Mouse (Mus musculus) neural tube, embryonic 13.5 days (tissue): ENCODE results near the gene Prkar2b. TPM values are rescaled to one million over a fixed set of nuclear protein-coding genes. Genes with fewer than 3 reads are reported as not detected.
A peak's percentile ranks its signal among the peaks of the same experiment; 100 is the strongest.

ENCODE experiments used
- ATAC-seq: fragments of 200-750 bp; cut with Nextera tagmentation; 2 replicates; pipeline ENCODE4 v1.8.0; 2017; ENCODE audit warnings: low read depth, mild to moderate bottlenecking, moderate TSS enrichment, moderate library complexity
- H3K27ac ChIP-seq: fragments of 300-500 bp; sonication (generic); replicated peaks from 2 replicates; pipeline ENCODE4 v1.5.1; 2015; ENCODE audit warnings: moderate library complexity, mild to moderate bottlenecking, inconsistent platforms
- H3K27me3 ChIP-seq: fragments of 300-500 bp; sonication (generic); 2 replicates; pipeline ENCODE4 v1.6.1; 2015; ENCODE audit warnings: mild to moderate bottlenecking, inconsistent platforms
- H3K36me3 ChIP-seq: fragments of 300-500 bp; sonication (generic); 2 replicates; pipeline ENCODE4 v1.6.1; 2015; ENCODE audit warnings: mild to moderate bottlenecking, inconsistent platforms
- H3K4me1 ChIP-seq: fragments of 300-500 bp; sonication (generic); replicated peaks from 2 replicates; pipeline ENCODE4 v1.6.1; 2015; ENCODE audit warnings: inconsistent platforms
- H3K4me2 ChIP-seq: fragments of 300-500 bp; sonication (generic); 2 replicates; pipeline ENCODE4 v1.6.1; 2015; ENCODE audit warnings: inconsistent platforms, mild to moderate bottlenecking, moderate library complexity
- H3K4me3 ChIP-seq: fragments of 300-500 bp; sonication (generic); 2 replicates; pipeline ENCODE4 v1.5.1; 2015; ENCODE audit warnings: mild to moderate bottlenecking, inconsistent platforms
- H3K9ac ChIP-seq: fragments of 300-500 bp; sonication (generic); 2 replicates; pipeline ENCODE4 v1.6.1; 2015; ENCODE audit warnings: moderate library complexity, mild to moderate bottlenecking, inconsistent platforms
- H3K9me3 ChIP-seq: fragments of 300-500 bp; sonication (generic); 2 replicates; pipeline ENCODE4 v1.6.1; 2016; ENCODE audit warnings: inconsistent platforms
- WGBS: fragments of 180-500 bp; shearing (Covaris S2); methylation state at CpG from one replicate; pipeline ENCODE4 v1.1.7; 2015; 5-methylcytosine and 5-hydroxymethylcytosine counted together
- polyA plus RNA-seq: library from polyadenylated mRNA; unstranded; fragments of >200 nt; fragmentation: Nextera tagmentation; extraction: Ambion mirVana; gene quantifications from 2 replicates; pipeline ENCODE4 v1.2.1, GENCODE M21; 2015

The Prkar2b gene
- polyA plus RNA-seq, 1 experiment from 2014 or later = 95.9 TPM

DNA sequence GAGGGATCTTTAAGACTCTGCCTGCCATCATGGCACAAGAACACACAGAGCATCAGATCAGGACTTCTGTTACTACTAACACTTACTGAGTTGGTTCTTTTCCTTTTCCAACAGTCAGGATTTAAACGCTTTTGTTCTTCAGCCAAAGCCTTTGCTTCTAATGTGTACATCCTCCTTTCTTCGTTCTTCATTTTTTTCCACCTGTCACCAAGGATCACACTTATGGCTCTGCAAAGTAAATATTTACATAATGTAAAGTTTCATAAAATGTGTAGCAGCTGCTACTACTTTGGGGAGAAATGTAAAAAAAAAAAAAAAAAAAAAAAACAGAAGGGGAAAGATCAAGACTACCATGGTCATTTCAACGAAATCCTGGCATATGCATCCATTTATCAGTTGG is 132.6 kb downstream of the Prkar2b start:
- no peak overlapping the region for H3K9ac ChIP-seq
- no peak overlapping the region for H3K4me2 ChIP-seq
- no peak for ATAC-seq
- H3K4me1 ChIP-seq = no peaks in the 10 kb centered on the region
- WGBS = 91% methylated on average over 3 of the region's 3 CpGs
- H3K4me3 ChIP-seq = no peak overlapping the region
- no peaks in the 10 kb centered on the region for H3K9me3 ChIP-seq
- H3K27ac ChIP-seq = no peak overlapping the region
- H3K27me3 ChIP-seq = no peaks in the 10 kb centered on the region
- peaks cover 82% of the 10 kb centered on the region for H3K36me3 ChIP-seq

DNA sequence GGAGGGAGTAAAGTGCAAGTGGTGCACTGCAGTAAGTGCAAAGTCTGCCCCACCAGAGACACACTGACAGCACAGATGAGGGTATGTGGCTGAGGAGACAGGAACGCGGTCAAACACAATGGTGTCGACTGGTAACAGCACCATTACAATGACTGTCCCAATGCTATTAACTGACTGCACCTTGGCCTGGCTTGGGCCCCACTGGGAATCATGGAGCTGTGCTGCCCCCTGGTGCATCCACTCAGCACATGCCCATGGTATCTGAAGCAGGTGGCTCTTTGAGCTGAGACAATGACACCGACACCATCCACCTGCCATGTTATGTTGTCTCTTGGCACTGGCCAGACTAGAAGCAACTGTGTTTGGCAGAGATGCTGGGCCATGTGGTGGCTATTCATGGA is 134.4 kb downstream of the Prkar2b start:
- H3K27me3 ChIP-seq = no peaks in the 10 kb centered on the region
- no peak overlapping the region for H3K4me2 ChIP-seq
- H3K4me1 ChIP-seq = no peaks in the 10 kb centered on the region
- no peak overlapping the region for H3K27ac ChIP-seq
- no peak overlapping the region for H3K4me3 ChIP-seq
- no peaks in the 10 kb centered on the region for H3K9me3 ChIP-seq
- H3K36me3 ChIP-seq = peaks cover 73% of the 10 kb centered on the region
- no peak overlapping the region for H3K9ac ChIP-seq
- peak; percentile 82; the same call in 1 of the 2 replicates for ATAC-seq
- 32% methylated on average over 4 of the region's 4 CpGs for WGBS

DNA sequence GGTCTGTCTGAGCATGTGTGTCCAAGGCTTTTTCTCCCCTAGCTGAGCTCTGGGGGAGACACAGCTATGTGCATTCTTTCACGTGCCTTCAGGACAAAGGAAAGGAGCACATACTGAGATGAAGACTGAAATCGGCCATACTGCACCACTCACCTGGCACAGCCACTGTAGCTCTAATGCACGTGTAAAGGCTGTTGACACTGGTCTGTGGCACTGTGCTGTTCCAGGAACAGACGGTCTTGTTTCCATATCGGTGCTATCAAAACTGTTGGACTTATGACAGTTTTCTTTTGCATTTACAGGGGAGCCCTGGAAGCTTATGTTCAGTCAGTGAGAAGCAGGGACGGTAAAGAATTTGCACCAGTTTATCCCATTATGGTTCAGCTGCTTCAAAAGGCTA is 135.8 kb downstream of the Prkar2b start:
- ATAC-seq = no peak
- no peak overlapping the region for H3K9ac ChIP-seq
- no peak overlapping the region for H3K4me3 ChIP-seq
- H3K9me3 ChIP-seq = no peaks in the 10 kb centered on the region
- no peak overlapping the region for H3K4me2 ChIP-seq
- H3K36me3 ChIP-seq = peaks cover 68% of the 10 kb centered on the region
- no peak overlapping the region for H3K27ac ChIP-seq
- no peaks in the 10 kb centered on the region for H3K27me3 ChIP-seq
- 91% methylated on average over 6 of the region's 6 CpGs for WGBS
- no peaks in the 10 kb centered on the region for H3K4me1 ChIP-seq

DNA sequence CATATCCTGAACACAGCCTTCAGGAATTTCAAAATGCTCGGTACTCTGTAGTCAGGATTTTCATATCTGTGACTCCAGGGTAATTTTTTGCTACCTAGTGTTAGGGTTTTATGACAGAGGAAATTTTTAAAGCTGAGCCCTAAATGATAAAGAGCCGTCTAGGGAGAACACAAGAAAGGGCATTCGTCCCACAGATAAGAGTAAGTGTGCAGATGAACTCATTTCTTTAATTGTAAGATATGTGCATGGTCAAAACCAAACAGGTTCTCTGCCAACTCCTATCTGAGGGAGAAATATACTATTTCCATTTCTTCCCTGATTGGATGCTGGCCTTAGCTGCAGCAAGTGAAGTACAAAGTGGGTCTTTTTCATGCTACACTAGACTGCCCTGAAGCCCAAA is 137.0 kb downstream of the Prkar2b start:
- H3K36me3 ChIP-seq = peaks cover 67% of the 10 kb centered on the region
- ATAC-seq = no peak

DNA sequence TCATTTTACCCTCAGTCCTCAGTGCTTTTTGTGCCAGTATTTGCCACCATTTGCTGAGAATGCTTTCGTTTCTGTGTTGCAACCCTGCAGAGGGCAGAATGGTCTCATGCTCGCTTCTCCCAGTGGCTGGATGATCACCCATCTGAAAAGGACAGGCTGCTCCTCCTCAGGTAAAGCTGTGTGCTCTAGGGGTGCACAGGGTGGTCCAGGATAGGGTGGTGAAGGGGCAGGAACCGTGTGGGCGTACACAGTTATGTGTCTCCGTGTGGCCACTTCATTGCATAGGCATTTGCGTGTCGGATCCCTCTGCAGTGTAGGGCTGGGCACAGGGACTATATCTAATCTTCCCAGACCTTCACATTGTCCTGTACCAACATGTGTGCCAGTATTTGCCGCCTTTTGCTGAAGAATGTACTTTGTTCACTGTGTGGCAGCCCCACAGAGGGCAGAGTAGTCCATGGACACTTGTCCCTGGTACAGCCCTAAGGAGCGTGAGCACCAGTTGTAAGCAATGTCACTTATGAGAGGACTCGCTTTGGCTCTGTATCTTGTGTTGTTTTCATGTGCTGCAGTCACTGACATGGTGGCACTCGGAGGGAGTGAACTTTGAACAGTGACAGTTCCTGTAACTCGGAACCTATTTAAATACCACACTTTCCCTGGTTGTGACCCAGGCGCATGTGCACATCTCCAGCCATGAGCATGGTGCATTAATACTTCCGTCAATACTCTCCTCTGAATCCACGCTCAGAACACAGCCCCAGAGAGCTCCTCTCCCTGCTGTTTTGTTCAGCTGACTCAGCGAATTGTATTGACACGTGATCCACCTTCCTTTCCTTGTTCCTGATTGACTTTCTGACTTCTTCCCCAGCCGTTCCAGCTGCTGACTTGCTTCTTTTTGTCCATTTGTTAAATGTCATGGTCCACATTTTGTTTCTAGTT is 140.4 kb downstream of the Prkar2b start:
- Histone ChIP-seq H3K4me1 (no peaks in the 10 kb centered on the region), H3K9ac (no peak overlapping the region), H3K27ac (no peak overlapping the region), H3K27me3 (no peaks in the 10 kb centered on the region), H3K4me3 (no peak overlapping the region), H3K4me2 (no peak overlapping the region), H3K9me3 (no peaks in the 10 kb centered on the region), H3K36me3 (peaks cover 43% of the 10 kb centered on the region)
- no peak for ATAC-seq
- 78% methylated on average over 18 of the region's 18 CpGs for WGBS

More for the DNA sequence above, 137.0 kb downstream of the Prkar2b start:
- 93% methylated on average over 3 of the region's 3 CpGs for WGBS
- Histone ChIP-seq H3K27ac (no peak overlapping the region), H3K4me3 (no peak overlapping the region), H3K9ac (no peak overlapping the region), H3K4me2 (no peak overlapping the region), H3K9me3 (no peaks in the 10 kb centered on the region), H3K27me3 (no peaks in the 10 kb centered on the region), H3K4me1 (no peaks in the 10 kb centered on the region)

DNA sequence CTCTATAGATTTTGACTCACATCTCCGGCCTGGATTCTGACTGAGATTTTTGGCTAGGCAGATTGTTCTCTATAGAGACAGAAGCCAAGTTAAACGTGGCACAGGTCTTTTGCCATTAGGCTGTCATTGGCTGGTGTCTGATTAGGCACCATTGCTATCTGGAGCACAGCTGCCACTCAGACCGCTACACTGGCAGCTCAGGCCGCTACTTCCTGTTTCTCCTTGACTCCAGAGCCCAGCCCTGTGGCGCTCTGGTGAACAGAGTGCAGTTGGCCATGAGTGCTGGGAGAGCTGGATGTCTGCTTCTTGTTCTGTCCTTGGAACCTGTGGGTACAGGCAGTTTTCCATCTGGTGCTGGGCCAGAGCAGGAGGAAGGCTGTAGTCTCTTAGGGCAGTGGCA is 143.9 kb downstream of the Prkar2b start:
- Histone ChIP-seq H3K4me1 (no peaks in the 10 kb centered on the region), H3K36me3 (peaks cover 23% of the 10 kb centered on the region; the same call in 1 of the 2 replicates), H3K9me3 (no peaks in the 10 kb centered on the region), H3K27me3 (no peaks in the 10 kb centered on the region), H3K4me3 (no peak overlapping the region), H3K27ac (no peak overlapping the region), H3K4me2 (no peak overlapping the region), H3K9ac (no peak overlapping the region)
- 88% methylated on average over 5 of the region's 5 CpGs for WGBS
- ATAC-seq = no peak

DNA sequence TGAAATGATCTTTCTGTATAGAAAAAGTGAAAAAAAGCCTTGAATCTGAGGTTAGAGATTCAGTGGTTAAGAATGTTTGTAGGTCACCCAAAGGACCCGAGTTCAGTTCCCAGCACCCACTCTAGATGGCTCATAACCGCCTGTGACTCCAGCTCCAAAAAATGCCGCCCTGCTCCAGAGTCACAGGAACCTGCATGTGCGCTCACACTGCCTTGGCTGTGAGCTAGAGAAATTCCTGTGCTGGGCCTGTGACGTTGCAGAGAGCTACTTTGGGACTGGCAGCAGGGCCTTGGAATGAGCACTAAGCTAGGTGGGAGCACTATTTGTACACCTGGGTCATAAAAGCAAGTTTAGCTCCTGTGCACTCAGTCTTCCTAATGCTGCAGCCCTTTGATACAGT is 144.4 kb downstream of the Prkar2b start:
- WGBS = 91% methylated on average over 5 of the region's 5 CpGs
- Histone ChIP-seq H3K27ac (no peak overlapping the region), H3K36me3 (peaks cover 23% of the 10 kb centered on the region; the same call in 1 of the 2 replicates), H3K27me3 (no peaks in the 10 kb centered on the region), H3K9ac (no peak overlapping the region), H3K4me1 (no peaks in the 10 kb centered on the region), H3K4me2 (no peak overlapping the region), H3K9me3 (no peaks in the 10 kb centered on the region), H3K4me3 (no peak overlapping the region)
- no peak for ATAC-seq

DNA sequence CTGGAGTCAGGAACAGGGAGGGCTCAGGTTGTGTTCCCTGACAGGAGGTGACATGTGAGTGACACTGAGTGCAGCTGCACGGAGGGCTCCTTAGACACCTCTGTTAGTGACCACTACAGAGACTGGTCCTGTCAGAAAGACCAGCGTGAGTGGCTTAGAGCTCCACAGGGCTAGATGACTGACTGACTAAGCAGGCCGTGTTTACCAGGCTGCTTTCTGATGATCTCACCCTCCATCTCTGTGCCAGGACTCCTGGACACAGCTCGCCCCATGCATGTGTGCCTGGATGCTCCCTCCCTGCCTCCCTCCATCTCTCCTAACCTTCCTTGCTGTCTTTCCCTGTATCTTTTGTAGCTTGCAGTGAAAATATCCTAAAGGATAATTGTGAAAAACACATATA is 147.5 kb downstream of the Prkar2b start:
- WGBS = 88% methylated on average over 4 of the region's 4 CpGs

DNA sequence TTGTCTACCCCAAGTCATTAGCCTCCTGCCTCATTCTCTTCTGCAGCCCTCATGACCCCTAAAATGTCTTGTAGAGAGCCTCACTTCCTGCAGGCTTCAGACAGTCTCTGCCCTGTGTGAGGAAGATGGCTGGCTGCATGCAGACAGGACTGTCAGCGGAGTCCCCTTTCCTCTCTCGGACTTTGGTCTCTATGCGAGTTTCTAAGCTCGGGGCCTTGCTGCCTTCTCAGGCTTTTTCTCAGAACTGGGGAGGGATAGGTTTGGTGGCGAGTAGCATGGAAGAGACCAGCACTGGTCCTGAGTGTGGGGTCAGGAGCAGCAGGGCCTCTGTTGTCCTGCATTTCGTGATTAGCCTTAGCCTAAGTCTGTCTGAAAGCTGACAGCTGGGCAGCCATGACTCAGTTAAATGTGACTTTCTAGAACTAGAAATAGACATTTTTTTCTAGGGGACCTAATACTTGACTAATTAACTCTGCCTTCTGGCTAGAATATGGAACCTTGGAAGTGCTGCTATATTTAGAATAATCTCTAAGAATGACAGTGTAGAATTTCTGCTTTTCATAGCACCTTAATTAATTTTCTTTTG is 148.0 kb downstream of the Prkar2b start:
- WGBS = 86% methylated on average over 6 of the region's 6 CpGs
- Histone ChIP-seq H3K4me2 (no peak overlapping the region), H3K9ac (no peak overlapping the region), H3K9me3 (no peaks in the 10 kb centered on the region), H3K27me3 (no peaks in the 10 kb centered on the region), H3K27ac (no peak overlapping the region), H3K36me3 (0 out of 2 replicates have a peak, but pooled peaks cover 5% of the 10 kb centered on the region), H3K4me1 (no peaks in the 10 kb centered on the region), H3K4me3 (no peak overlapping the region)
- no peak for ATAC-seq

More for the DNA sequence above, 147.5 kb downstream of the Prkar2b start:
- Histone ChIP-seq H3K4me1 (no peaks in the 10 kb centered on the region), H3K27ac (no peak overlapping the region), H3K9ac (no peak overlapping the region), H3K4me3 (no peak overlapping the region), H3K36me3 (0 out of 2 replicates have a peak, but pooled peaks cover 8% of the 10 kb centered on the region), H3K27me3 (no peaks in the 10 kb centered on the region), H3K4me2 (no peak overlapping the region), H3K9me3 (no peaks in the 10 kb centered on the region)
- no peak for ATAC-seq

Other genes starting within 250 kb of the Prkar2b start
- gene Hbp1, start 110.8 kb downstream of the Prkar2b start, polyA plus RNA-seq = 72.0 and 77.2 TPM in 2 replicates
- gene Pik3cg, start 147.4 kb upstream of the Prkar2b start, polyA plus RNA-seq = 1.2 and 1.3 TPM in 2 replicates